Mouse (Mus musculus) heart, embryonic 12.5 days (tissue): Measurements from ENCODE around the gene Reep1. TPM values are rescaled to one million over a fixed set of nuclear protein-coding genes. Genes with fewer than 3 reads are reported as not detected.

Experiments
- ATAC-seq: fragments of 200-750 bp; cut with Nextera tagmentation; 2 replicates; pipeline ENCODE4 v1.8.0; 2017; ENCODE audit warnings: moderate TSS enrichment, moderate library complexity; ENCODE audit not compliant: insufficient number of reproducible peaks, low FRiP score
- H3K27ac ChIP-seq: fragments of 300-500 bp; sonication (generic); 2 replicates; pipeline ENCODE4 v1.5.1; 2016; ENCODE audit warnings: mild to moderate bottlenecking, moderate library complexity; ENCODE audit not compliant: poor library complexity, severe bottlenecking
- H3K27me3 ChIP-seq: fragments of 300-500 bp; sonication (generic); replicated peaks from 2 replicates; pipeline ENCODE4 v1.6.1; 2016; ENCODE audit warnings: mild to moderate bottlenecking, moderate library complexity
- H3K36me3 ChIP-seq: fragments of 300-500 bp; sonication (generic); 2 replicates; pipeline ENCODE4 v1.6.1; 2016; ENCODE audit warnings: mild to moderate bottlenecking, moderate library complexity
- H3K4me1 ChIP-seq: fragments of 300-500 bp; sonication (generic); replicated peaks from 2 replicates; pipeline ENCODE4 v1.6.1; 2016; ENCODE audit warnings: mild to moderate bottlenecking
- H3K4me2 ChIP-seq: fragments of 300-500 bp; sonication (generic); 2 replicates; pipeline ENCODE4 v1.6.1; 2016; ENCODE audit warnings: mild to moderate bottlenecking, moderate library complexity
- H3K4me3 ChIP-seq: fragments of 300-500 bp; sonication (generic); 2 replicates; pipeline ENCODE4 v1.5.1; 2016; ENCODE audit warnings: mild to moderate bottlenecking
- H3K9ac ChIP-seq: fragments of 300-500 bp; sonication (generic); 2 replicates; pipeline ENCODE4 v1.6.1; 2016; ENCODE audit warnings: mild to moderate bottlenecking, moderate library complexity
- H3K9me3 ChIP-seq: fragments of 300-500 bp; sonication (generic); replicated peaks from 2 replicates; pipeline ENCODE4 v1.6.1; 2016; ENCODE audit warnings: mild to moderate bottlenecking, moderate library complexity
- WGBS: fragments of 180-500 bp; shearing (Covaris S2); methylation state at CpG from one replicate; pipeline ENCODE4 v1.1.7; 2016; 5-methylcytosine and 5-hydroxymethylcytosine counted together
- polyA plus RNA-seq: library from polyadenylated mRNA; unstranded; fragments of >200 nt; fragmentation: Nextera tagmentation; extraction: Ambion mirVana; gene quantifications from 2 replicates; pipeline ENCODE4 v1.2.1, GENCODE M21; 2016

Gene Reep1
- polyA plus RNA-seq, 1 experiment from 2014 or later, result 22.3 TPM

GRCm38 (mm10) chr6:71757039-71757894 is 49.9 kb downstream of the Reep1 start:
- H3K4me1 ChIP-seq, result peaks cover 40% of the 10 kb centered on the region
- H3K9me3 ChIP-seq, result no peaks in the 10 kb centered on the region
- ATAC-seq, result peak; percentile 82
- peaks cover 14% of the 10 kb centered on the region for H3K36me3 ChIP-seq
- H3K4me2 ChIP-seq, result peak overlapping the region; percentile 39
- WGBS, result 38% methylated on average over 10 of the region's 10 CpGs
- H3K9ac ChIP-seq, result peak overlapping the region; percentile 25
- H3K27ac ChIP-seq, result peak overlapping the region; percentile 91
- no peaks in the 10 kb centered on the region for H3K27me3 ChIP-seq
- no peak overlapping the region for H3K4me3 ChIP-seq

- Histone ChIP-seq H3K4me1 (peaks cover 25% of the 10 kb centered on the region), H3K9me3 (no peaks in the 10 kb centered on the region), H3K4me2 (no peak overlapping the region), H3K36me3 (peaks cover 18% of the 10 kb centered on the region), H3K4me3 (no peak overlapping the region), H3K27ac (no peak overlapping the region), H3K27me3 (no peaks in the 10 kb centered on the region), H3K9ac (no peak overlapping the region)
- ATAC-seq, result no peak
- 79% methylated on average over 4 of the region's 4 CpGs for WGBS
Observed at GRCm38 (mm10) chr6:71758780-71759179, 51.4 kb downstream of the Reep1 start.

- ATAC-seq, result no peak
- Histone ChIP-seq H3K4me2 (no peak overlapping the region), H3K9ac (no peak overlapping the region), H3K4me3 (no peak overlapping the region), H3K9me3 (no peaks in the 10 kb centered on the region), H3K27me3 (no peaks in the 10 kb centered on the region), H3K27ac (no peak overlapping the region), H3K4me1 (peaks cover 25% of the 10 kb centered on the region), H3K36me3 (peaks cover 25% of the 10 kb centered on the region)
- 86% methylated on average over 6 of the region's 6 CpGs for WGBS
Observed at GRCm38 (mm10) chr6:71760073-71760472, 52.7 kb downstream of the Reep1 start.

- Histone ChIP-seq H3K9me3 (0 out of 2 replicates have a peak, but pooled peaks cover 5% of the 10 kb centered on the region), H3K36me3 (peaks cover 26% of the 10 kb centered on the region), H3K27me3 (no peaks in the 10 kb centered on the region), H3K4me2 (no peak overlapping the region), H3K4me3 (no peak overlapping the region), H3K9ac (no peak overlapping the region), H3K27ac (no peak overlapping the region), H3K4me1 (no peaks in the 10 kb centered on the region)
- WGBS, result 34% methylated on average over 4 of the region's 4 CpGs
- no peak for ATAC-seq
Observed at GRCm38 (mm10) chr6:71767761-71768160, 60.4 kb downstream of the Reep1 start.

GRCm38 (mm10) chr6:71769901-71770690 is 62.7 kb downstream of the Reep1 start:
- Histone ChIP-seq H3K9me3 (0 out of 2 replicates have a peak, but pooled peaks cover 5% of the 10 kb centered on the region), H3K9ac (no peak overlapping the region), H3K4me3 (no peak overlapping the region), H3K4me2 (no peak overlapping the region), H3K36me3 (peaks cover 19% of the 10 kb centered on the region), H3K4me1 (no peaks in the 10 kb centered on the region), H3K27me3 (no peaks in the 10 kb centered on the region), H3K27ac (no peak overlapping the region)
- no peak for ATAC-seq
- 79% methylated on average over 12 of the region's 12 CpGs for WGBS

GRCm38 (mm10) chr6:71770856-71771255 is 63.5 kb downstream of the Reep1 start:
- H3K9me3 ChIP-seq, result 0 out of 2 replicates have a peak, but pooled peaks cover 5% of the 10 kb centered on the region
- no peak overlapping the region for H3K4me3 ChIP-seq
- H3K4me2 ChIP-seq, result no peak overlapping the region
- H3K36me3 ChIP-seq, result peaks cover 22% of the 10 kb centered on the region
- H3K4me1 ChIP-seq, result no peaks in the 10 kb centered on the region
- WGBS, result 94% methylated on average over 4 of the region's 4 CpGs
- no peak overlapping the region for H3K27ac ChIP-seq
- no peak for ATAC-seq
- H3K9ac ChIP-seq, result no peak overlapping the region
- no peaks in the 10 kb centered on the region for H3K27me3 ChIP-seq

- H3K4me1 ChIP-seq, result no peaks in the 10 kb centered on the region
- H3K4me2 ChIP-seq, result no peak overlapping the region
- 90% methylated on average over 4 of the region's 4 CpGs for WGBS
- 0 out of 2 replicates have a peak, but pooled peaks cover 5% of the 10 kb centered on the region for H3K9me3 ChIP-seq
- H3K4me3 ChIP-seq, result no peak overlapping the region
- H3K27me3 ChIP-seq, result no peaks in the 10 kb centered on the region
- no peak overlapping the region for H3K27ac ChIP-seq
- H3K36me3 ChIP-seq, result peaks cover 22% of the 10 kb centered on the region
- no peak overlapping the region for H3K9ac ChIP-seq
- no peak for ATAC-seq
Observed at GRCm38 (mm10) chr6:71771282-71771681, 63.9 kb downstream of the Reep1 start.

GRCm38 (mm10) chr6:71772156-71772555 is 64.8 kb downstream of the Reep1 start:
- no peaks in the 10 kb centered on the region for H3K27me3 ChIP-seq
- no peak overlapping the region for H3K27ac ChIP-seq
- H3K4me2 ChIP-seq, result no peak overlapping the region
- no peak overlapping the region for H3K4me3 ChIP-seq
- ATAC-seq, result no peak
- 85% methylated on average over 6 of the region's 6 CpGs for WGBS
- 0 out of 2 replicates have a peak, but pooled peaks cover 5% of the 10 kb centered on the region for H3K9me3 ChIP-seq
- H3K36me3 ChIP-seq, result peaks cover 22% of the 10 kb centered on the region
- no peak overlapping the region for H3K9ac ChIP-seq
- no peaks in the 10 kb centered on the region for H3K4me1 ChIP-seq

GRCm38 (mm10) chr6:71772636-71773208 is 65.4 kb downstream of the Reep1 start:
- Histone ChIP-seq H3K27me3 (no peaks in the 10 kb centered on the region), H3K36me3 (peaks cover 24% of the 10 kb centered on the region), H3K4me1 (no peaks in the 10 kb centered on the region), H3K4me2 (no peak overlapping the region), H3K9ac (no peak overlapping the region), H3K9me3 (0 out of 2 replicates have a peak, but pooled peaks cover 5% of the 10 kb centered on the region), H3K4me3 (no peak overlapping the region), H3K27ac (no peak overlapping the region)
- 88% methylated on average over 7 of the region's 7 CpGs for WGBS
- no peak for ATAC-seq

GRCm38 (mm10) chr6:71778016-71778415 is 70.7 kb downstream of the Reep1 start:
- H3K4me2 ChIP-seq, result no peak overlapping the region
- no peaks in the 10 kb centered on the region for H3K9me3 ChIP-seq
- H3K36me3 ChIP-seq, result peaks cover 26% of the 10 kb centered on the region
- no peak overlapping the region for H3K9ac ChIP-seq
- no peak overlapping the region for H3K27ac ChIP-seq
- no peaks in the 10 kb centered on the region for H3K4me1 ChIP-seq
- 94% methylated on average over 5 of the region's 5 CpGs for WGBS
- no peaks in the 10 kb centered on the region for H3K27me3 ChIP-seq
- no peak for ATAC-seq
- H3K4me3 ChIP-seq, result no peak overlapping the region

GRCm38 (mm10) chr6:71779831-71780230 is 72.5 kb downstream of the Reep1 start:
- 74% methylated on average over 2 of the region's 2 CpGs for WGBS
- H3K36me3 ChIP-seq, result peaks cover 34% of the 10 kb centered on the region

More at GRCm38 (mm10) chr6:71779831-71780230, 72.5 kb downstream of the Reep1 start:
- no peak for ATAC-seq
- Histone ChIP-seq H3K4me3 (no peak overlapping the region), H3K4me1 (no peaks in the 10 kb centered on the region), H3K27ac (no peak overlapping the region), H3K4me2 (no peak overlapping the region), H3K9me3 (peaks cover 4% of the 10 kb centered on the region; the same call in 1 of the 2 replicates), H3K27me3 (no peaks in the 10 kb centered on the region), H3K9ac (no peak overlapping the region)
